Mouse (Mus musculus) megakaryocyte, embryonic 14.5 days (primary cell): Measurements from ENCODE around the gene Ppp1r26.

Source experiments
- FLI1 ChIP-seq: IDR thresholded peaks from 2 replicates; pipeline ENCODE4 v1.6.1; 2012; ENCODE audit warnings: low read length, inconsistent platforms, mixed read lengths
- GATA1 ChIP-seq: IDR thresholded peaks from 3 replicates; pipeline ENCODE4 v1.6.1; 2012; ENCODE audit warnings: mixed read lengths, low read length, inconsistent platforms, borderline replicate concordance

DNA sequence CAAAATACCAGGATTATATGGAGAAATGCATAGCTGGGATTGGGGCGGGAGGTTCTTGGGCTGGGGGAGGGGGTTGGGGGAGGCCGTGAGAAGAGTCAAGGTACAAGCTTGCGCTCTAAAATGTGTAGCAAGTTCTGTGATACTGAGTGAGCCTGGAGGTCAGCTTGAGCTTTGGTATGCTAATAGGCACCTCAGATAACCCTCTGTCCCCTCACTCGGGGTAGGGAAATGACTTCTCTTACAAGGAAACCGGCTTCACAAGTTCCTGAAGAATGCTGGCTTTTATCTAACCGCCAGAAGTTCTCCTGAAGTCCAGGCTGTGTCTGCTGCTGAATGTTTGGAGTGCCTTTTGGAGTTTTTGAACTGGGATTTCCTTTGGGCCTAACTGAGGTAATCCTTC, 15.8 kb upstream of the Ppp1r26 start:
- TF ChIP-seq GATA1 (no peak), FLI1 (no peak)
